Mouse (Mus musculus) heart, postnatal 0 days (tissue): ENCODE results near the gene Kcnmb3. TPM values are rescaled to one million over a fixed set of nuclear protein-coding genes. Genes with fewer than 3 reads are reported as not detected.

Source experiments
- ATAC-seq: fragments of 200-750 bp; cut with Nextera tagmentation; 2 replicates; pipeline ENCODE4 v1.8.0; 2017; ENCODE audit warnings: low read depth, moderate number of reproducible peaks, moderate library complexity; ENCODE audit not compliant: insufficient read depth
- DNase-seq: peaks from one replicate; pipeline ENCODE4 v3.0.0-alpha.2; 2016; ENCODE audit warnings: low spot score
- H3K27ac ChIP-seq: fragments of 300-500 bp; sonication (generic); 2 replicates; pipeline ENCODE4 v1.5.1; 2014; ENCODE audit warnings: low read depth, mild to moderate bottlenecking
- H3K27me3 ChIP-seq: fragments of 300-500 bp; sonication (generic); 2 replicates; pipeline ENCODE4 v1.6.1; 2014; ENCODE audit warnings: low read length, mixed read lengths; ENCODE audit not compliant: control insufficient read depth, insufficient read depth
- H3K36me3 ChIP-seq: fragments of 300-500 bp; sonication (generic); replicated peaks from 2 replicates; pipeline ENCODE4 v1.6.1; 2014; ENCODE audit warnings: low read length, mixed read lengths; ENCODE audit not compliant: control insufficient read depth, insufficient read depth
- H3K4me1 ChIP-seq: fragments of 300-500 bp; sonication (generic); 2 replicates; pipeline ENCODE4 v1.6.1; 2014; ENCODE audit warnings: antibody characterized with exemption; ENCODE audit not compliant: control insufficient read depth, insufficient read depth
- H3K4me2 ChIP-seq: fragments of 300-500 bp; sonication (generic); 2 replicates; pipeline ENCODE4 v1.6.1; 2014; ENCODE audit warnings: low read depth, mild to moderate bottlenecking, low read length, moderate library complexity
- H3K4me3 ChIP-seq: fragments of 300-500 bp; sonication (generic); 2 replicates; pipeline ENCODE4 v1.5.1; 2014; ENCODE audit warnings: low read depth, low read length
- H3K9ac ChIP-seq: fragments of 300-500 bp; sonication (generic); replicated peaks from 2 replicates; pipeline ENCODE4 v1.6.1; 2014; ENCODE audit warnings: low read depth, low read length, mixed read lengths
- H3K9me3 ChIP-seq: fragments of 300-500 bp; sonication (generic); replicated peaks from 2 replicates; pipeline ENCODE4 v1.6.1; 2016; ENCODE audit warnings: low read length; ENCODE audit not compliant: control insufficient read depth
- CTCF ChIP-seq: IDR thresholded peaks from 2 replicates; pipeline ENCODE4 v1.5.1; 2016; ENCODE audit warnings: antibody characterized with exemption, control low read depth, low read depth
- EP300 ChIP-seq: IDR thresholded peaks from 2 replicates; pipeline ENCODE4 v1.6.1; 2016; ENCODE audit warnings: antibody characterized with exemption, low read depth
- WGBS: fragments of 180-500 bp; shearing (Covaris S2); extraction: QIAGEN DNeasy Blood & Tissue Kit; methylation state at CpG from one replicate; pipeline ENCODE4 v1.1.7; 2014; 5-methylcytosine and 5-hydroxymethylcytosine counted together
- polyA plus RNA-seq: library from polyadenylated mRNA; unstranded; fragments of >200 nt; fragmentation: Nextera tagmentation; extraction: Ambion mirVana; gene quantifications from 2 replicates; pipeline ENCODE4 v1.2.1, GENCODE M21; 2015
- total RNA-seq: library from RNA; depleted of rRNA; stranded (reverse); fragments of >200 nt; gene quantifications from 2 replicates; pipeline ENCODE4 v1.2.3, GENCODE M21; 2014; ENCODE audit warnings: low replicate concordance

Kcnmb3 gene
- total and polyA plus RNA-seq, 2 experiments from 2014 or later, result 0.08 TPM; not detected in 1

DNA sequence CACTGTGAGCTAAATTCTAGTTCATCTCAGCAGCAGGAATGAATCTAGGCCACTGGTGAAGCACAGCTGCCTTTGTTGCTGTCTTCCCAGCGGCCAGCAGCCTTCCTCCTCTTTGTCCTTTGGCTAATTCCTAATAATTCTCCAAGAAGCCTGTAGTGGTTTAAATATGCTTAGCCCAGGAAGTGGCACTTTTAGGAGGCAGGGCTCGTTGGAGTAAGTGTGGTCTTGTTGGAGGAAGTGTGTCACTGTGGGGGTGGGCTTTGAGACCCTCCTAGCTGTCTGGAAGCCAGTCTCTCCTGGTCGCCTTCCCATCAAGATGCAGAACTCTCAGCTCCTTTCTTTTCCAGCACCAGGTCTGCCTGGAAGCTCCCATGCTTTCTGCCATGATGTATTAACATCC is 13.8 kb upstream of the Kcnmb3 start:
- DNase-seq (no peak), ATAC-seq (no peak)
- Histone ChIP-seq H3K36me3 (no peaks in the 10 kb centered on the region), H3K27ac (no peak overlapping the region), H3K4me1 (peaks cover 4% of the 10 kb centered on the region; the same call in 1 of the 2 replicates), H3K9me3 (no peaks in the 10 kb centered on the region), H3K27me3 (no peaks in the 10 kb centered on the region), H3K9ac (no peak overlapping the region), H3K4me2 (no peak overlapping the region), H3K4me3 (no peak overlapping the region)
- TF ChIP-seq CTCF (no peak), EP300 (no peak)
- 71% methylated on average over 3 of the region's 3 CpGs for WGBS

DNA sequence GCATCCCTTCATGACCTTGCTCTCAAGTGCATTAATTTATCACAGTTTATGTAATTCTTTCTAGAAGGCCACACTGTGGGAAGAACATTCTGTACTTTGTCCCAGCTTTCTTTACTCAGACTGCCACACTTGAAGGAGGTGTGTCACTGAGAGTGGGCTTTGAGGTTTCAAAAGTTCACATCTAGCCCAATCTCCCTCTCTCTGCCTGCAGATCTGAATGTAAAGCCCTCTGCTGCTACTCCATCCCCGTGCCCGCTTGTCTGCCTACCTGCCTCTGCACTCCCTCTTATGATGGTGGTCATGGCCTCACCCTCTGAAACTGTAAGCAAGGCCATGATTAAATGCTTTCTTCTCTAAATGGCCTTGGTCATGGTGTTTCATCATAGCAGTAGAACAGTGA is 8.3 kb upstream of the Kcnmb3 start:
- H3K36me3 ChIP-seq, result no peaks in the 10 kb centered on the region
- WGBS, result 87% methylated on average over 2 of the region's 2 CpGs

DNA sequence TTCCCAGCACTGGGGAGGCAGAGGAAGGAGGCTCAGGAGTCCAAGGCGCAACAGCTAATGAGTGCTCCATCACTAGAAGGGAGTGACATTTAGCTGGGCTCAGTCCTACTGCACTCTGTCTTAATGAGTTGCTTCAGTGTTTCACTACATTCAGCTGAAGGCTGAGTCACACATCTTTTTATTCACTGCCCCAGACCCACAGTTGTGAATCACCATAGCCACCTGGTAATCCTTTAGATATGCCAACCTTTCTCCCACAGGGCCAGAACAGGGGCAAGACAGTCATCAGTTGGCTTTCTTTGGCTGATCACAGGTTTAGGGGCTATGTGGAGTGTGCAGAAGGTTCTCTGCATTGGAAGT is 4.7 kb upstream of the Kcnmb3 start:
- DNase-seq, result no peak
- no peaks in the 10 kb centered on the region for H3K27me3 ChIP-seq
- no peak overlapping the region for H3K4me2 ChIP-seq
- H3K4me1 ChIP-seq, result no peaks in the 10 kb centered on the region
- WGBS, result 89% methylated on average over 1 of the region's 1 CpGs
- H3K4me3 ChIP-seq, result no peak overlapping the region
- no peak overlapping the region for H3K9ac ChIP-seq
- no peaks in the 10 kb centered on the region for H3K9me3 ChIP-seq
- H3K27ac ChIP-seq, result 0 out of 2 replicates have a peak overlapping the region, but pooled peaks have one; percentile 18
- H3K36me3 ChIP-seq, result no peaks in the 10 kb centered on the region
- TF ChIP-seq EP300, result no peak
- TF ChIP-seq CTCF, result no peak
- 0 out of 2 replicates have a peak, but pooled peaks have one; percentile 14 for ATAC-seq

More for the DNA sequence above, 8.3 kb upstream of the Kcnmb3 start:
- Histone ChIP-seq H3K9ac (no peak overlapping the region), H3K4me2 (no peak overlapping the region), H3K9me3 (no peaks in the 10 kb centered on the region), H3K4me1 (no peaks in the 10 kb centered on the region), H3K27ac (no peak overlapping the region), H3K4me3 (no peak overlapping the region), H3K27me3 (no peaks in the 10 kb centered on the region)
- TF ChIP-seq CTCF, result no peak
- TF ChIP-seq EP300, result no peak
- DNase-seq (no peak), ATAC-seq (no peak)

DNA sequence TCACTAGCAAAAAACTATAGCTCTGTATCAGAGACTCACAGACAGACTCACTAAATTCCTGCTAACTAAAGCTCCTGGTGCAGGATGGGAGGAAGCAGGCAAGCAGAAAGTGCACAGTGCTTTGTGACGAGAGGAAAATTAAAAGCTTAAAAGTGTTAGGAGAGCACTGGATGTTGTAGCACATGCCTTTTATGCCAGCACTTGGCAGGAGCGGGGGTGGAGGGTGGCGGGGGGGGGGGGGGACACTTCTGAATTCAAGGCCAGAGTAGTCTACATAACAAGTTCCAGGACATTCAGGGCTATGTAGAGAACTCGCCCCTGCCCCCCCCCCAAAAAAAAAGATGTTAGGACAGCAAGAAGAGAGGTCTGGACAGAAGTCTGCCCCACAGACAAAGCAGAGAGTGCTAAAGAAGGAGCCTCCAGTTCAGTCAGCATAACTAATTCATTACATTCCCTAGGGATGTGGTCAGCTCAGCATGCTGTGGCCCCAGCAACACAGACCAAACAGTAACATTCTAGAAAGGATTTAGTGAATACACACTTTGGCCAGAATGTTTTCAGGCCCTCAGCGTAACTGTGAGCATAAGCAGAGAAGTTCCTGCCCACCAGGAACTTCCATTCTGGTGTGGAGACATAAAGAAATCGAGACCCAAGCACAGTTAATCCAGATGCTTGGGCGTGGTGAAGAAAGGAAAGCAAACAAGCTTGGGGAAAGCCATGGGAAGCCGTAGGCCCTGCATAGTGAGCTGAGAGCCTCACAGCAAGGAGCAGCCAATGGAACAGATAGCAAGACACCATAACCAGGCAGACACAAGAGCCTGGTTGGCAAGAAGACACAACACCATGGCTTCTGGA is 4.1 kb upstream of the Kcnmb3 start:
- ATAC-seq (peak; percentile 6; the same call in 1 of the 2 replicates), DNase-seq (no peak)
- Histone ChIP-seq H3K4me2 (no peak overlapping the region), H3K36me3 (no peaks in the 10 kb centered on the region), H3K4me3 (no peak overlapping the region), H3K4me1 (no peaks in the 10 kb centered on the region), H3K27ac (0 out of 2 replicates have a peak overlapping the region, but pooled peaks have one; percentile 18), H3K9ac (no peak overlapping the region), H3K9me3 (no peaks in the 10 kb centered on the region), H3K27me3 (no peaks in the 10 kb centered on the region)
- WGBS, result 59% methylated on average over 8 of the region's 8 CpGs
- no peak for TF ChIP-seq CTCF
- TF ChIP-seq EP300, result no peak

DNA sequence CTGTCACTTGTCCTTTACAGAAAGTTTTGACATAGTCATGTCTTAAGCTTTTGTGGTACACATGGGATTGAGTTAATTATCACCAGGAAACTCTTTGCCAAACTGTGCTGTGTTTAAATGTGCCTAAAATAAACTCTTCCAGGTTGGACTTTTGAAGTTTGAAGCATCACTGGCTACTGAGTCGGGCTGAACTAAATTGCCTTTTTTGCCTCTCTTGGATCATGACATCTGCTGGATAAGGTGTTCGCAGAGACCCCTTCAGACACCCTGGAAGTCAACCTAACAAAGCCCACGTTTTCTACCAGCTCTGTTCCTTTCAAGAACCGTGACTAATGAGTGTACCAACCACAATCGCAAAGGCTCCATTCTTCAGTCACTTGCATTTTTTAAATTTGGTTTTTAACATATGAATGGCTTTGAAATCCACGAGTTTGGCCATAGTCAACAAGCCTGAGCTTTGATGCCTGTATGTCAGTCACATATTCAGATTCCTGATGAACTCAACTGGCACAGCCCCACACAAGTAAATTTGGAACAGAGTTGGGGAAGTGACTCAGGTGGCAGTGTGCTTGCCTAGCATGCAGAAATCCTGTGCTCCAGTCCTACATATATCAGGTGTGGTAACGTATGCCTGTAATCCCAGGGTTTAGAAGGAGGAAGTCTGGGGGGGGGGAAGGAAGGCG is 3.2 kb upstream of the Kcnmb3 start:
- no peak for ATAC-seq
- H3K36me3 ChIP-seq, result no peaks in the 10 kb centered on the region
- H3K27me3 ChIP-seq, result no peaks in the 10 kb centered on the region
- H3K4me3 ChIP-seq, result no peak overlapping the region
- TF ChIP-seq CTCF, result no peak
- 77% methylated on average over 8 of the region's 8 CpGs for WGBS
- no peak for DNase-seq
- H3K9me3 ChIP-seq, result no peaks in the 10 kb centered on the region
- H3K4me1 ChIP-seq, result no peaks in the 10 kb centered on the region
- H3K9ac ChIP-seq, result no peak overlapping the region
- no peak overlapping the region for H3K4me2 ChIP-seq
- no peak overlapping the region for H3K27ac ChIP-seq
